Mouse (Mus musculus) R1 (cell line): ENCODE data around the gene Med7.
A peak's percentile ranks its signal among the peaks of the same experiment; 100 is the strongest.

ENCODE experiments used
- DNase-seq: peaks from one replicate; pipeline ENCODE4 v3.0.0-alpha.2; 2018; ENCODE audit warnings: low read depth, low spot score

Gene Med7

GRCm38 (mm10) chr11:46436760-46437458 lies at the start of gene Med7:
Gene Med7 (plus strand): TSS chr11:46436925.
- DNase-seq, result peak; percentile 99

DNA sequence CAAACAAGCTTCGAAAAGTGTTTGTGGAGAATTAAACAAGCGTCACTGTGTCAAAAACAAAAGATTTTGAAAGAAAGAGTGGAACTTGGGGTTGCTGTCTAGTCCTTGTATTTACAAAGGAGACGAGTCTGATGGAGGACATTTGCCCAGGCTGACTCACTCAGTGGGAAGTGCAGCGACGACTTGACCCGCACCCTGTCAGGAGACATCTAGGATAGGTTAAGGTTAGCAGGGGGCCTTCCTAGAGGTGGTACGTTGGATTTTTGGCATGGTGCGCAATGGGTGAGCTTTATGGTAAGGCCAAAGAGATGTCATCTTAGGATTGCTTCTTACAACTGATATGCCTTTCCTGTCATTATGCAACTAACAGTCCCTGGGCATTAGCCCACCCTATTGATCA lies 49.7 kb upstream of the Med7 start:
- no peak for DNase-seq

GRCm38 (mm10) chr11:46388438-46388837 lies 48.3 kb upstream of the Med7 start:
- no peak for DNase-seq

DNA sequence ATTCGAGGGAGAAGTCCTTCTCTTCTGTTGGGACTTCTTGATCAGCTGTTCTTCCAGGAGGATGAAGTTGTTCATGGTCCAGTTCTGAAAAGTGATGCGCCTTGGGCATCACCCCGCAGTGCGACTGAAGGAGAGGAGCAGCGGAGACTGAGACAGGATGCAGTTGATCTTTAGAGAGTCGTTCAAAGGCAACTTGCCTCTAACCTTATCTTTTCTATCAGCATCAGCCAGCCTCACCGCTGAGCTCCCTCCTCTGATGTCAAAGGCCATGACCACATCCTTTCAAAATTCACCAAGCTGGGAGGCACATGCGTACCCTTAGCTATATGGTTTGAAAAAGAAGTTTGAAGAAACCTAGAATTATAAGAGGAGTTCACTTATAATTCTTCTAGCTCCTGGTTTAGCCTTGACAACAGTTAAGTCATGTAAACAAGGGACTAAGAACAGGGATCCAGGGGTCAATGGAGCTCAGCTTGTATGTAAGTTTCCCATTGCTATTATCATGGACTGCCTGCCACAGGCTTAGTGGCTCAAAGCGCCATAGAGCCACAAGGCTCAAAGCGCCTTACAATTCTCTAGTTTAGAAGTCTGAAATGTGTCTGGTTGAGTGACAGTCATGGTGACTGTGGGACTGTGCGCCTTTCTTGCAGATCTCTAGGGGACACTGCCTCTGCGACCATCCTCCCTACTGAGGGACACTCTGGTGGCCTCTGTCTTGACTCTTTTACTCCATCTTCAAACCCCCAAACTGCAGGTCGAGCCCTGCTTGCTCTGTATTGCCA lies 47.2 kb upstream of the Med7 start, which contains the start of gene Itk:
Gene Itk, minus strand, starts transcription at position 180 of the 782 bp plus-strand sequence.
- no peak for DNase-seq

DNA sequence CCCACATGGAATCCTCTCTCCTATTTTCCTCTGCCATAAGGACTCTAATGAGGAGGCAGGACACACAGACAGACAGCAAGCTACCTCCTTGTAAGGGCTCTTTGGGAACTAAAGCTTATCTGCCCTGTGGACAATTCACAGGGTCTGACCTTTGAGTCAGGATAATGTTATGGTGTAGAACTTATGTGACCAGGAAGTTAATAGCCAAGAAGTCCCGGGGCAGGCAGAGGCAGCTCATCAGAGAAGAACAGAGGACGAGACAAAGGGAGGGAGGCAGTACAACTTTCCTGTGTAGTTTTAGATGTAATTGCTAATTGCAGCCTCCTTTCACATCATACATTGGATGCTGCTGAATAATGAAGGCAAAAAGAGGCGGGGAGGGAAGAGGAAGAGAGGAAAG lies 46.1 kb upstream of the Med7 start:
- DNase-seq, result no peak

GRCm38 (mm10) chr11:46392890-46393289 lies 43.8 kb upstream of the Med7 start:
- no peak for DNase-seq

GRCm38 (mm10) chr11:46393413-46393812 lies 43.3 kb upstream of the Med7 start:
- DNase-seq, result no peak

DNA sequence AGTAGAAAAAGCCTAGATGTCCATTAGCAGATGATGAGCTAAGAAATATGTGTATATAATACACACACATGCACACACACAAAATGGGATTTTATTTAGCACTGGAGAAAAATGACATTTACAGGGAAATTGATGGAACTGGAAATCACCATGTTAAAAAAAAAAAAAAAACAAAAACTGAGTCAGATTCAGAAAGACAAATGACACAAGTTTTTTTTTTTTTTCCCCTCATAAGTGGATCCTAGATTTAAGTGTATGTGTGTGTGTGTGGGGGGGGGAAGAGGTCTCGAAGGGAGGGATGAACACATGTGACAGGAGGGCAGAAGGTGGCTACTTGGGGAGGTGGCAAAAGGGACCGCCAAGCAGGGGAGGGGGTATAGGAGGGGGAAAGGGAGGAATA lies 41.6 kb upstream of the Med7 start:
- DNase-seq, result no peak

DNA sequence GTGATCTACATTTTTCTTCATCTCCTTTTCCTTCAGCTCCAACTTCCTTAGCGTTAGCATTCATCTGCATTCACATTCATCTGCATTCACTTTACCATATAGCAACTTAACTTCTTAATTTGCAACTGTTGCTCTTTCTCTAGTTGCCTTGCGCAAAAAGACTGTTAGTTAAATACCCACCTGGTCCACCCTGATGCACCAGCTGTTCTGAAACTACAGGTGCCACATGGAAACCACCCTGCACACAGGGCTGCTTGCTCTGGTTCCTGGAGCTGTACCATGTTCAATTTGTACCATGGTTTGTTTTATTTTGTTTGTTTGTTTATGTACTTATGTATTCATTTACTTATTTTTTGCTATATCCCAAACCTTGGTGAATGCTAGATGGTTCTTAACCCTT lies 41.0 kb upstream of the Med7 start:
- DNase-seq, result no peak

DNA sequence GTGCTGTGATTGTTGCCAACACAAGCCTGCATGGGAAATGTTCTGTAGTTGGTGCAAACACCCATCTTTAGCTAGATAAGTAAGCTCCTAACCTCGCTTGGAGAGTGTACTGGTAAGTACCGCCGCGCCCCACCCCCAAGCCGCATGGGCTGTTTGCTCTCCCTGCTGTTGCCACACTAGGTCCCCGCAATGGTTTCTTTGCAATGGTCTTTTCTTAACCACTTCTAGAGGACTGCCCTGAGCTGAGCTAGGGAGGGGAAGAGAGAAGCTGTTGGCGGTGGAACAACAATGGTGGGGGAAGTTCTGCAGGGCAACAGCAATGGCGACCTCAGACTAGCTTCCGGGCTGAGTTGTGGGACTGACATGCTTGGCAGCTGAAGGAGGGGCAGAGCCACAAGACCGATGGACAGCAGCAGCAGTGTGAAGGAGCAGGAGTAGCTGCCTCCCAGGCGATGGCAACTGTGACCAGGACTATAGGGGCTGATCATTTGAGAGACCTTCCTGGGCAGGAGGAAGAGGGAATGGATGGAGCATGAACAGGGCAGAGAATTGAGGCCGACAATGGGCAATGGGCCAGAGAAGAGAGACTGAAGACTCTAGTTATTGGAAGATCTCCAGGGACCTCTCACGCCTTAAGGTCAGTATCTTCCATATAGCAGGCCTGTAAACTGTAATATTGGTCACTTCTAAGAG lies 40.4 kb upstream of the Med7 start, which contains the start of gene Fam71b:
Gene Fam71b, plus strand, starts transcription at position 393 of the 693 bp plus-strand sequence.
- peak; percentile 10 for DNase-seq

DNA sequence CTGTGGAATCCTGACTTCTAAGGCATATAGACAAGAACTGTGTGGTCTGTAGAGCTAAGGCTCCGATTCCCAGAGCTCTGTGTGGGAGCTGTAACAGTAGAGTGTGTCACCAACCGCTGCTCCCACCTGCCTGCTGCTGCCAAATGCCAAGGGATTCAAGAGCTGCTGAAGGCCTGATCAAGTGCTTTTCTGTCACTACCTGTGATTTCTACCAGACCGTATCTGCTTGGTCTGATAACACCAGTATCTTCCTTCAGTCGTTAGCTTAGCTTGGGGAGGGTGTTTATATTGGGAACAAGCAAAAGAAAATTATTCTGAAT lies 39.9 kb upstream of the Med7 start:
- DNase-seq, result no peak

GRCm38 (mm10) chr11:46397900-46398299 lies 38.8 kb upstream of the Med7 start:
- no peak for DNase-seq

GRCm38 (mm10) chr11:46398473-46398872 lies 38.3 kb upstream of the Med7 start:
- no peak for DNase-seq

DNA sequence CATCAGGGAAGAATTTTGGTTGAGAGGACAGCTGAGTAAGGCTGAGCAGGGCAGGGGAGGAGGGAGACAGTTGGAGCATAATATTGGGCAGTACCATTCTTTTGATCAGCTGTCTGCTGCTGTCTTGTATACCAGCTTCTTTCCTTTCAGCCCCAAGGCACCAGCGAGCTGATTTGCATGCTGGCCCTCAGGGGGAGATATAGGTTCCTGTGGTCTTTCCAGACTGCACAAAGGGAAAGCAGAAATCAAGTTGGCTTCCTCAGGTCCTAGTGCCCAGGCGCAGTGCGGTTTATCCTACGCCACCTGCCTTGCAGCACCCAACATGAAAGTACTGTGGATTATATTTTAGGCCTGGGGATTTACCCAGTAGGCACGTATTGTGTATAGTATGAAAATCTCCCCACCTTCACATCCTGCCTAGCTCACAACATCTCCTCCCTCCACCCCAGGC lies 37.8 kb upstream of the Med7 start:
- no peak for DNase-seq

DNA sequence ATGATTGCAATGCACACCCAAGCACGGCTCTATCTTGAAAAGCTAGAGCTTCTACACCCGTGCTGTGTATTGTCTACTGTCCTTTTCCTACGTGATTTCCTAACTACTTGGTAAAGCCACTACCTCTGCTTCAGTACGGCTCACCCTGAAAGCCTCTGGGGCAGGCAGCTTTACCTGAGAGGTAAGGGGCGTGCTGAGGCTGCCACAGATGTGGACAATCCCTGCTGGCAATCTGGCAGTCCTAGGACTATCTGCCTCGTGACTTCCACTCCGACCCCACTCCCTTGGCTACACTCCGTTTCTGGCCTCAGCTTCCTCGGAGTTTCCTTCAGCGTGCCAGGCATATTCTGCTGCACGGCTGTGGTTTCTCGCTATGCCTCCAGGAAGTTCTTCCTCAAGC lies 35.2 kb upstream of the Med7 start:
- no peak for DNase-seq

GRCm38 (mm10) chr11:46404986-46405385 lies 31.7 kb upstream of the Med7 start:
- DNase-seq, result no peak

- no peak for DNase-seq
These were observed 30.0 kb upstream of the Med7 start for GRCm38 (mm10) chr11:46406721-46407120.

- DNase-seq, result peak; percentile 25
These were observed 26.6 kb upstream of the Med7 start for GRCm38 (mm10) chr11:46410018-46410563.

DNA sequence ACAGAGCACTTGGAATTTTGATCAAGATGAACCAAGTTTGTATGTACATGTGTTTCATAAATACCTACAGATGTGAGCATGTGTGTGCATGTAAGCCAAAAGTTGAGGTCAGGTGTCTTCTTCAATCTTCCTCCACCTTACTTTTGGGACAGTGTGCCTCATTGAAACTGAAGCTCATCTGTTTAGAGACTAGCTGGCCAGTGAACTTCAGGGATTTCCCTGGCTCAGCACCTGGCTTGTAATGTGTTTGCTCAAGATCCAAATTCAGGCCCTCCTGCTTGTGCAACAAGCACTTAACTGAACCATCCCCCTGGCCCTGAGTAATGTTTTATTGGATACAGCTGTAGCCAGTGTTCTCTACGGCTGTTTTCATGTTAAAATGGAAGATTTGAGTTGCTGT lies 18.3 kb upstream of the Med7 start:
- no peak for DNase-seq

DNA sequence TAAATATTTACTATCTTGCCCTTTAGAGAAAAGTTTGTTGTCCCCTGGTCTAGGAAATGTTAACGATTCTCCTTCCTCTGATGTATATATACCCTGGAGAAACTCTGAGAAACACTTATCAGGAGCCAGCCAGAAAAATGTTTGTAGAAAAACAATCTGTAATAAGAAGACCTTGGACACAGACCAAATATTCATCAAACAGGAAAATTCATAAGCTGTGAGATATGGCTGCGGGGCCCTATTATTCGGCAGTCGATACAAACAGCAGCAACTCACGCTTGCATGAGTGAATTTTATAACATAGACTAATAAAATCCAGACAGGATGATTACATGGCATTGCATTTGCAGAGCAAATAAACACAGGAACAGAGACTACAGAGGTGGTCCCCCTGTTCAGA lies 17.9 kb upstream of the Med7 start:
- no peak for DNase-seq

GRCm38 (mm10) chr11:46421086-46421888 lies 15.4 kb upstream of the Med7 start:
- DNase-seq, result no peak
